Mouse (Mus musculus): ENCODE measurements around the gene Dlgap5. TPM values are rescaled to one million over a fixed set of nuclear protein-coding genes. Genes with fewer than 3 reads are reported as not detected.
"Not testable (repeated sequence)": the region's sequence is repeated elsewhere in the genome, so short reads cannot be mapped to it uniquely, and the experiment has no call there.

Gene Dlgap5
- total RNA-seq (2021): under 1 TPM in 1 of 2 experiments, not detected in 1; 0.84 TPM
- long read RNA-seq, experiment 1: 0 reads
- long read RNA-seq, experiment 2: 0 reads

DNA sequence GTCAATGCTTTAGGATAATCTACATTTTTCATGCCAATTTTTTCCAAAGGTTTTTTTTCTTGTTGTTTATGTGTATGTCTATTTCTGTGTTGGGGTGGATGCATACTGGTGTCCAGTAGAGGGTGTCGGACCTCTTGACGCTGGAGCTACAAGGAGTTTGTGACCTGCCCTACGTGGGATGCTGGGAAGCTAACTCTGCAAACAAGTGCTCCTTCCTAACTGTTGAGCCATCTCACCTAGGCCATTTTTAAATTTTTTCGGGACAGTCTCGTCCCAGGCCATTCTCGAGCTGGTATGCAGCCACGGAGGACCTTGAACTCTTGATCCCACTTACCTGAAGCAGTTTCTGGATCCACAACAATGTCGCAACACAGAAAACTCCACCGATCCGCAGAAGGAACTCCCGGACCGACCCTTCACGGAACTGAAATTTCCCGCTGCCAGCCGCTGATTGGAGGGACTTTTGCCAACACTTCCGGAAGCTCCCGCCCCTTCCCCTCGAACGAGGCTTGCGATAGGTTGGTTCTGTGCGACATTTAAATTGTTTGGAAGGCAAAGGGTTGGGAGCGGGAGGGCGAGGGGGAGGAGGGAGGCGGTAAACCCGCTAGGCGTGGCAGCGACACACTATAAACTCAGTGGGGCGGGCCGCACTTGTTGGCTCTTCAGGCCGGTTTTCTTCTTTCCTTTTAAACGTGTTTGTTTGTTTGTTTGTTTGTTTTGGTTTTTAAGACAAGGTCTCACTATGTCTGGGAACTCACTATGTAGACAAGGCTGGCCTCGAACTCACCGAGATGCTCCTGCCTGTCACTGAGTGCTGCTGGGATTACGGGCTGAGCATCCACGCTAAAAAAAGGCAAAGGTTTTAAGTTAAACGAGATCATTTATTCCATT lies at the start of gene Dlgap5:
Gene Dlgap5 (minus strand): TSS at position 633 of the 891 bp plus-strand sequence.
- DNase-seq (ENCODE audit: low spot score in 2 of 2): peak; percentile 89 to 91

DNA sequence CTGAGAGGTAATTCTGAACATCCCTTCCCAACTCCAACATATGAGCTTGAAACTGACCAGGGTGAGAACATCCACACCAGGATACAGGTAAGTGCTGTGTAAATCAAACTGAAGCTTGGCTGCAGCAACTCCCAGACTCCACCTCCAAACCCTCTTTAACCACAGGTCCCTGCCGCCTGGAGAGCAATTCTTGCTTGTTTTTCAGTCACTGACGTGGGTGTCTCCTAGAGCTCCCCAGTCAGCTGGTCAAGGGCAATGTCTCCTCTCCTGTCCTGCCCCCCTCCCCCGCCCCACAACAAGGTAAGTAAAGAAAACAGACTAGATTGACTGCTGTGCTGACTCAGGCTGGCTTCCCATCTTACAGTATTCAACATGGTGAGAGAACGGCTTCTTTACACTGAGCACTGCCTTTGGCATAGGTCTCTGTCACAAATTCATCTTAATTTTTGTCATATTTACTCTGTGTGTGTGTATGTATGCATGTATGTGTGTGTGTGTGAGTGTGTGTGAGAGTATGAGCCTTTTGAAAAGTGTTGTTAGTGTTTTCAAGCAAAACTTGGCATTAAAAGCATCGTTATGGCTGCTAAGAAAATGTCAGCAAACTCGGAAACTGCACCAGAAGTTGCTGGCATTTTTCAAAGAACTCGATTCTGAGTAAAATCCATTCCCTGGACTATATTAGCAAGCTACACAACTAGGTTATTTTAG lies 47.4 kb upstream of the Dlgap5 start:
- DNase-seq (ENCODE audit: low spot score in 2 of 2): no peak

DNA sequence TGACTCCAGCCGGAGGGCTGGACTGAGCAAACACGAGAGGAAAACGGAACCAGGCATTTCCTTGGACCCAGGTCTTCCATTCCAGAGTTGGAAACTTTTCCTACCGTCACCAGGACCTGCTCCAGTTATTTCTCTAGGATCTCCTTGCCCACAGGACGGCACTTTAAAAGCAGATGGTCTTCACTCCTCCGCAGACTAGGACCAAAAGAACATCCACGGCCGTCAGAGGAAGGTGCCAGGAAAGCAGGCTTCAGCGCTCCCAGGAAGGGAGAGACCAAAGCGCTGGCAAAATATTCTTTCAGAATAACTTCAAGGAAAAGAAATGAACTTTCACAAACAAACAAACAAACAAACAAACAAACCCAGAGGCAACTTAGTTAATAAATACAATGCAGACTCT lies 46.2 kb upstream of the Dlgap5 start:
- DNase-seq (ENCODE audit: low spot score in 2 of 2): peak in 1 of 2 experiments; percentile 52

DNA sequence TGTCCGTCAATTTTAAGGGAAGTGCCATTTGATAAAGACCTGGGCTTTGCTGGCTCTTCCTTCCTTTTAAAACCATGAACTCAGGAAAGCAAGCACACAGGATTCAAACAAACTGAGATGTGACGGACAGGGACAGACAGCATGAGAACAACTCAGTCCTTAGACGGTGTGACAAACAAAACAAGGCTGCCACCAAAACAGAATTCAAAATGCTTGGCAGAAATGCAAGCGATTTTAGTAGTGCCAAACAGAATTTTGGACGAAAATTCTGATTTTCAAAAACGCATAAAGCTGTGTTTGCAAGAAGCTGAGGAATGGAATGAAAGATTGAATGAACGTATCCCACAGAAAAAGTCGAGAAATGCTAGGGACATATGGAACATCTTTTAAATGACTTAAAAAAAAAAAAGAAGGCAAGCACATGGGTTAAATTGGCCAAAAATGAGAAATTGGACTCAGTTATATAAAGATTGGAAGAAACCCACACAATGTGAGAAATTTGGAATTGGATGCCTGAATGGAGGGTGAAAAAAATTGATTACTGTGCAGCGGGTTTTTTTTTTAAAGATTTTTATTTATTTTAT lies 44.8 kb upstream of the Dlgap5 start:
- DNase-seq (ENCODE audit: low spot score in 2 of 2): no peak

DNA sequence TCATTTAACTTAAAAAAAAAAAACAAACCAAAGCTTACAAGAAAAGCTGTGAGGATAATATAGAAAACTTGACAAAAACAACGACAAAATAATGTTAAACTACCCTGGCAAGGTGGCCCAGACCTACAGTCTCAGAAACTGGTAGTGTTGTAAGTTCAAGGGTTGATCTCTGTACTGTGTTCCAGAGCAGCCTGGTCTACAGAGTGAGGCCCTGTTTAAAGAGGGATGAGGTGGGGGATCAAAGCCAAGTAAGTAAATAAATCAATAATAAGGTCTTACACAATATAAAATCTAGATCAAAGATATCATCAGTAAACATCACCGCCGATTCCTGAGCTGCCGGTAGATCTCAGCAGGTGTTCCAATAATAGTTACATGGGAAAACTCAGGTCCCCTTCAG lies 44.2 kb upstream of the Dlgap5 start:
- no peak for DNase-seq (ENCODE audit: low spot score in 2 of 2)

DNA sequence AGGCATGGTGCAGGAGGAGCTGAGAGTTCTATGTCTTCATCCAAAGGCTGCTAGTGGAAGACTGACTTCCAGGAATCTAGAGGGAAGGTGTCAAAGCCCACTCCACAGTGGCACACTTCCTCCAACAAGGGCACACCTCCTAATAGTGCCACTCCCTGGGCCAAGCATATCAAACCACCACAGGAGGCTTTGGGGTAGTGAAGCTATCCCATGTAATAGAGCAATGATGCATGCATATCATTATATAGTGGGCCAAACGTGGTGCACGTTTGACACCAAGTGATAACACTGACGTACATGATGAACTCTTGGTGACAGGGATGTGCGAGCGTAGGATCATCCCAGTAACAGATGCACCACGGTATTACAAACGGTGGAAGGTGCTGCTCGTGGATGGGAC lies 43.8 kb upstream of the Dlgap5 start:
- no peak for DNase-seq (ENCODE audit: low spot score in 2 of 2)

DNA sequence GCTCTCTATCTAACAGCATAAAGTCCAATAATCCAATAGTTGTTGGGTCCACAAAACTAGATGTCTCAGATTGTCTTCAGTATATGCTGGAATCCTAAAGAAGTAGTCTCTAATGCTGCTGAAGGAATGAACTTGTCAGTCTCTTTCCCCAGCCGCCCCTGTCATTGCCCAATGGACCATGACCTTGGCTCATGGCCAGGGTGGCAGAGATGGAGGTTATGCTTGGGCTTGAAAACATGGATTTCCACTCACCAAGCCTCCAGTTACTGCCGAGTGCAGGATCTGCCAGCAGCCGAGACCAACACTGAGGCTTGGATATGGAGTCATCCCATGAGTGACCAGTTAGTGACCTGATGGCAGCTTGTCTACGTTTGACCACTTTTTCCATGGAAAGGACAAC lies 41.3 kb upstream of the Dlgap5 start:
- DNase-seq (ENCODE audit: low spot score in 2 of 2): no peak

DNA sequence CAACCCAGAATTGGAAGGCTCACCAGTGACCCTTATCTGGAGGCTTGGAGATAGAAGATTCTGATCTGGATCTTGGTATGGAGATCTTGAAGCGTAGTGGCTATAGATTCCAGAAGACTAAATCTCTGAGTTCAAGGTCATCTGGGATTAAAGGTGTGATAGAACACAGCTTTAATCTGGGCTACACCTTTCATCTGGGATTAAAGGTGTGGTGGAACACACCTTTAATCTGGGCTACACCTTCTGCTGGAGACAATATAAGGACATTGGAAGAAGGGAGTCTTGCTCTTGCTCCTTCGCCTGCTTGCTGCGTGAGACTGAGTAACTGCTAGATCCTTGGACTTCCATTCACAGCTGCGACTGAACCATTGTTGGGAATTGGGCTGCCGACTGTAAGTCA lies 31.9 kb upstream of the Dlgap5 start, which contains the start of gene Fbxo34:
Gene Fbxo34 (plus strand): TSS at position 301 of the 400 bp plus-strand sequence.
- not testable (repeated sequence) for DNase-seq (ENCODE audit: low spot score in 2 of 2)

DNA sequence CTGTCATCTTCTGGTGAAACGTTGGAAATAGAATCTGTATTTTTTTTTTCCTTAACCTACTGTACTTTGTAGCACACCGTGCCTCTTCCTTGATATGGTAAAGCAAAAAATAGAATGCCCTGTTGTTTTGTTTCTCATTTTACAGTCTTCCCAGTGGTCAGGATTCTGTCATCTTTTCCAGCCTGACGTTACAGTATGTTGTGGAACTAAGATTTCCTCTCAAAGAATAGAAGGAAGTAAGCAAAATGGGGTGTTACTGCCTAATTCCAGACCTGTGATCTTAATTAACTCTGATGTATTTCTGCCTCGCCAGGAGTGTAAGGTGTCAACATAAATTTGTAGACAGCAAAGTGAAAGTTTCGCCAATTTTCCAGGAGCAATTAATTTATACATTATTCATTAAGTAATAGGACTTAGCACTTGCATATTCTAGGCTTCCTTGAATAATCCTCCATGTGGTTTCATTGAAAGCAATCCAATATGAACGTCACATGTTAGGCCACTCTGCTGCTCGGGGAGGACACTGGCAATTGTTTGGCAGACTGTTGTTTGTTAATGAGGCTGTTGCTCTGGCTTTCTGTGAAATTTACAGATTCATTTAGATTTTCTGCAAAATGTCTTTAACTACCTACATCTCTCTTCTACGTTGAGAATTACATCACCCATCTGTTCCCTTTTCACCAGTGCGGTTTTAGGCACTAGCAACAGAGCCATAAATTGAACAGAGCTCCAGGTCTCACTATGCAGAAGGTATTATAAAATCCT lies 27.3 kb upstream of the Dlgap5 start:
- no peak for DNase-seq (ENCODE audit: low spot score in 2 of 2)

DNA sequence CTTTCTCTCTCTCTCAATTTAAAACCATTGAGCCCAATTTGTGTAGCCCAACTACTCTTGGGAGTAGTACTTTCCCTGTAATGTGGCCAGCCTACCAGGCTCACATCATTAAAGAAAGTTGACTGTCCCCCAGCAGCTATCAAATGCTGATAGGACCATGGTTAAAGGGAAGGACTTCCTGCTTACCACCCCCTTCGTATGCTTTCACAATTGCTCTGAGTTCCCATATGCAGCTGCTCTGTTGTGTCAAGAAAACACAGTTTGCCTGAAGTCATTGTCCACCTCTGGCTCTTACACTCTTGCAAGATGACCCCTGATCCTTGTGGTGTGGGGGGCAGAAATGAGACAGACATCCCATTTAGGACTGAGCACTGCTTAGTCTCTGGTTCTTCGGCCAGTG lies 26.7 kb upstream of the Dlgap5 start:
- DNase-seq (ENCODE audit: low spot score in 2 of 2): no peak

DNA sequence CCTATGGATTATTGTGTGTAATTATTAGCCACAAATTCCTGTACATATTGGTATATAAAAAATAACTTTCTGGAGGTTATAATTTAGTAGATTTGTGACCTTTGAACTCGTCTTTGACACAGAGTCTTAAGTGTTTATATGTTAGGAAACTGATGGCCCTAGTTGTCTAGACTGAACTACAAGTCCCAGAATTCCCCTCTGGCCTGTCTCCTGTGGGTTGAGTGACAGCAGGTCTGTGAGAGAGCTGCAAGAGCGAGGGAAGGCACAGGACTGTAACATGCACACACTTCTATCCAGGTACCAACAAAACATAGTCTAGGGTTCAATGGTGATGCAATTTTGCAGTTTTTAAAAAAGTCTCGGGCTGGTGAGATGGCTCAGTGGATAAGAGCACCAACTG lies 20.7 kb upstream of the Dlgap5 start:
- no peak for DNase-seq (ENCODE audit: low spot score in 2 of 2)

DNA sequence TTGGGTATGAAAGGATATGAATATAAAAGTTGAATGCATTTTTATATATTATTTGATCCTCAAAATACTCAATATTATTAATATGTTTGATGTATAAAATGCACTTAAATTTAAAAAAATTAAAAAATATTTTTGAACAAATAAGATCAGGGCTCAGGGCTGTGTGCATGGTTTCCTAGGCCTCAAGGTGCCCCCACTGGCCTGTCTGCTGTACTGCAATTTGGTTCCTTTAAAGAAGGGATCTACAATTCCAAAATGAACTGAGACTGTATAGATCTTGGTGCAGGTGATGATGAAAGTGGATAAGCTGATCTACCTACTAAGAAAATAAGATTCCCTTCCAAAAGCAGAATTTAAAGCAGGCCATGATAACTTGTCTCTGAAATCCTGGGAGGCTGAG lies 14.8 kb upstream of the Dlgap5 start:
- no peak for DNase-seq (ENCODE audit: low spot score in 2 of 2)

DNA sequence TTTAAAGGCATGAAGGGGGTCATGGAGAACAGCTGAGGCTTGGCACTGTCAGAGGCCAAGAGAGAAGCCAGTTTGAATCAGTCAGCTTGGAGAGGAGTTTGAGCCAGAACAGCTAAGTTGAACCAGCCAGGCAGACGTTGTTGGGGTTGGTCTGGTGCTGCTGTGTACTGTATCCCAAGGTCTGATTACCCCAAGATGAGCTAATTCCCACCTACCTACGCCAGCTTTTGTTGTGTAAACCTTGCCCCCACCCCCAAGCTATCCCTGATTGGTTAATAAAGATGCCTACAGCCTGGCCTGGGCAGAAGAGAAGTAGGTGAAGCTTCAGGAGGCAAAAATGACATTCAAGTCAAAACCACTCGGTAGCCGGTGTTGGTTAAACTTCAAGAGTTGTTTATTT lies 4.3 kb upstream of the Dlgap5 start:
- DNase-seq (ENCODE audit: low spot score in 2 of 2): no peak

DNA sequence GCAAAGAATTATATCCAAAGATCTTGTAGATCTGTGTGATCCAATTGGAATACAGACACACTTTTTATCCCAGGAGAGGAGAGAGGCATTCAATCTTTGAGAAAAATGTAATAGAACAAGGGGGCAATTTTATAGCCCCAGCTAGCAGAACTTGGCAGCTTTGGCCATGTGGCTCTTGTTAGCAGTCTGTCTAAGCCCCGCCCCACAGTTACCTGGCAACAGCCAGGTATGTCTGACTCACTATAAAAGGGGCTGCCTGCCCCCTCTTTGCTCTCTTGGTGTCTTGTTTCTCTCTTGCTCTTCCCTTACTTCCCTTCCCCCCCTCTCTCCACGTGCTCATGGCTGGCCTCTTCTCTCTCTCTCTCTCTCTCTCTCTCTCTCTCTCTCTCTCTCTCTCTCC lies 3.4 kb upstream of the Dlgap5 start:
- no peak for DNase-seq (ENCODE audit: low spot score in 2 of 2)

DNA sequence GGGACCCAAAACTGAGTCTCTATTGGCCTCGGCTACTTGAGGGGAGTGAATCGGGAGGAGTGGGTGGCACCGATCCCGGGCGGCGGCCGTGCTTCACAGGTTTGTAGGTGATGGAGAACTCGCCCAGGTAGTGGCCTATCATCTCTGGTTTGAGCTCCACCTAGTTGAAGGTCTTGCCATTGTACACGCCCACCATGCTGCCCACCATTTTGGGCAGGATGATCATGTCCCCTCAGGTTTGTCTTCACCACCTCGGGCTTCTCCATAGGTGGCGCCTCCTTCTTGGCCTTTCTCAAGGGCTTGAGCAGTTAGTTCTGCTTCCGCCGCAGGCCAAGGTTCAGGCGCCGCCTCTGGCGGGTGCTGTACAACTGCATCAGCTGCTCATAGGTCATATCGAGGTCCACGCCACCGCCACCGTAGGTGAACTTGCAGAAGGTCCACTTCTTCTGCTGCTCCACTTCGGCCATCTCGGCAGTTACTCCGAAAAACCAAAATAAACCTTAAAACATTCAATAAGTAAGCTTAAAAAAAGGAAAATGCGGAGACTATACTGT lies 1.6 kb upstream of the Dlgap5 start:
- no peak for DNase-seq (ENCODE audit: low spot score in 2 of 2)

DNA sequence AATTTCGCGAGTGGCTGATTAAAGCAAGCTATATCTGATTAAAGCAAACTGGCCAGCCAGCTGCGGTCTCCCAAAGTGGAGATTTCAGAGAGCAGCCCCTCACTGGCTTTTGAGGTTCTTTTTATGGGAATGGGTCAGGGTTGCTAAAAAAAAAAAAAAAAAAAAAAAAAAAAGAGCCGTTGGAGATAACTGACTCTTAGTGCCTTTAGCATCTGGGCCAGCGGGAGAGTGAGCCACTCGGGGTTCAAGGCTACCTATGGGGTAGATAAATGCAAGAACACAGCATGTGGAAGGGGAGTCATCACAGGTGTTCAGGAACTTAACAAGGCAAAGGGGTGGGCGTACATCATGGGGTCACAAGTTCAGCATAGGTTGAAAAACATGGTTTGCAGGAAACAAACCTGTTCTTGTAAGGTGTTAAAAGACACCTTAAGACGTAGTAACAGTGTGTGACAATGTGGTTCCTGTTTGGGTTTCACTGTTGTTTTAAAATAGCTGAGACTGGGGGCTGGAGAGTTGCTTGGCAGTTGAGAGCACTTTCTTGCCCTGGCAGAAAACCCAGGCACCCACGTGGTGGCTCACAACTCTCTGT lies 923 bp upstream of the Dlgap5 start:
- no peak for DNase-seq (ENCODE audit: low spot score in 2 of 2)

DNA sequence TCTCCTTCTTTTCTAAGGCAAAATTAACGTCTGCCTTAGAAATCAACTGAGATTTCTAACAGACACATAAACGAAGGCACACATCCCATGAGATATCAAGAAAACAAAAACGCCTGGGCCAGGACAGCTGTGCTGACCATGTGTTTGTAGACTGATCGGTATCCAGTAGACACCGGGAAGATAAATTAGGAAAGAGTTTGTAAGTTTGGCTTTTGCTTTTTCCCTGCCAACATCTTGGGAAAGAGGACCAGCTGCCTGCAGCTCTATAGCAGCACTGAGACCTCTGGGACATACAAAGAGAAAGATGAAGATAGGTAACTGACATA lies 422 bp upstream of the Dlgap5 start:
- DNase-seq (ENCODE audit: low spot score in 2 of 2): no peak

DNA sequence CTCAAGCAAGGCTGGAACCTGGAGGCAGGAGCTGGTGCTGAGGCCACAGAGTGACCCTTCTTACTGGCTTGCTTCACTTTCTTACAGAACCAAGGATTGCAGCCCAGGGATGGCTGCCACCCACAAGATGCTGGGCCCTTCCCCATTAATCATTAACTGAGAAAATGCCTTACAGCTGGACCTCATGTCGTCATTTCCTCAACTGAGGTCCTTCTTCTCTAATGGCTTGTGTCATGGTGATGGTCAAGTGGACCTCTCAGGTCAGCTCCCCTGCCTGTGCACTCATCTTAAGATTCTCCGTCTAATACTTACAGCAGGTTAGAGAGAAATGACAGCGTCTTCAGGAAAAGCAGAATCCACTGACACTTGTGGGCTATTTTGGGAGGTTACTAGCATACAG lies 861 bp downstream of the Dlgap5 start:
- no peak for DNase-seq (ENCODE audit: low spot score in 2 of 2)

DNA sequence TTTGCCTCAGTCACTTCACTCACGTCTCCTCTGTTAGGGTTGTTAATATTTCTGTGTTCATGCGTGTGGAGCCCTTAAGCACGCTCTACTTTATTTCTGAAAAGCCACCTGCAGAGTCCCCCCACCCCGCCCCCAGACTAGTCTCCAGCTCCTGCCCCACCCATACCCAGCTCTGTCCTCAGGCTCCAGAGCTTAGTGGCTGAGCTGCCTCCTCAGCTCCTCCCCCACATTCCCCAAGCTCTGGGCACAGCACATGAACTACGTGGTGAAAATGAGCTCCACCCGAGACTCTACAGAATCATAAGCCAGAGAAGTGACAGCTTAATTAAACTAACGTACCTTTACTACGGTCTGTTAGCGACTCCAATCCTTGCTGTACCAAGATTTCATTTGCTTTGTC lies 12.2 kb downstream of the Dlgap5 start:
- DNase-seq (ENCODE audit: low spot score in 2 of 2): no peak

DNA sequence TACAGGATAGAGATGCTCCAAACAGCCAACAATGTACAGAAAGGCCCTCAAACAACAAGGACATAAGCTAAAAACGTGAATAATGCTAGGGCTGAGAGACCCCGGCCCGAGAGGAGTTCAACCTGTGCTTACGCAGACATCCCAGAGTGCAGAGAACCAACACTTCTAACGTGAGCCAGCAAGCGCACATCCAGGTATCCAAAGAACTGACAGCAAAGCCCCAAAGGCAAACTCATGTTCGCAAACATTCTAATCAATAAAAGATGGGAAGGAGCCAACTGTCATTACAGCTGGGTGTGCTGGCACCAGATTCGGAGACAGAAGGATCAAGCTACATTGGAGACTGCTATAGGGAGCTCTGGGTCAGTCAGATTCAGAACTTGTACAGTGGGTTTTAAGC lies 15.5 kb downstream of the Dlgap5 start:
- no peak for DNase-seq (ENCODE audit: low spot score in 2 of 2)

DNA sequence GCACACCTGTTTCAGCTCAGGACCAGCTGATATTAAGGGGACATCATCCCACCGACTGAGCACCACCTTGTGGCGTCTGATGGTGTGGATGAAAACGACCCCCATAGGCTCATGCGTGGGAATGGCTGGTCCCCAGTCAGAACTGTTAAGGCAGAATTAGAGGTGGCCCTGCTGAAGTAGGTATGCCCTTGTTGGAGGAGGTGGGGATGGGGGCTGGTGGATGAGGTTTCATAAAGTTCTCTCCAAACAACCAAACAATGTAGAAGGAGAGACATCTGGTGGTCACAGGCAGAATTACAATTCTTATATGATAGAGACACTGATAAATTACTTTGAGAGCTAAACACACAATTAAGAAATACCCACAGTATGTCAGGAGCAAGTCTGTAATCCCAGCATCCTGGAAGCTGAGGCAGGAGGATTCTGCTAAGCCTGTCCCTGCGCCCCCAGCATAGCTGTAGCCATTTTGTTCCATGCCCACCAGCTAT lies 22.0 kb downstream of the Dlgap5 start:
- DNase-seq (ENCODE audit: low spot score in 2 of 2): no peak
